Comparison of ENCODE assay signal across 17 mouse cellular contexts in genomic region chr6:18254586-18254985, GRCm38 (mm10).
"Had no signal": no experiment of that assay in that cellular context is flagged by ENCODE, and none has a peak within 500 bp of the region (broad histone marks: within the 10 kb centered on the region; RNA-seq: fewer than 3 reads in every experiment).

No protein-coding gene starts in this region.

- H3K27ac ChIP-seq: kidney, postnatal 0 days; layer of hippocampus, adult 2 months; limb, embryonic 12.5 days; liver, embryonic 13.5 days; midbrain, embryonic 10.5 days; neural tube, embryonic 15.5 days; stomach, embryonic 15.5 days had no signal

- H3K9me3 ChIP-seq: limb, embryonic 12.5 days; liver, embryonic 13.5 days; midbrain, embryonic 10.5 days; neural tube, embryonic 15.5 days; stomach, embryonic 15.5 days had no signal

- ATAC-seq: liver, postnatal 0 days had no signal

- H3K4me2 ChIP-seq: limb, embryonic 12.5 days; liver, embryonic 13.5 days; neural tube, embryonic 15.5 days; stomach, embryonic 15.5 days had no signal

- H3K27me3 ChIP-seq: limb, embryonic 12.5 days; liver, embryonic 13.5 days; stomach, embryonic 15.5 days had no signal

- DNase-seq: kidney, adult 11 months; kidney, adult 9 months; kidney, postnatal 36 days; liver; liver, embryonic 13.5 days; liver, postnatal 0 days; lung, postnatal 36 days; right cerebral cortex, postnatal 4 days; thymus, adult 2 months; thymus, postnatal 36 days had no signal

- H3K4me1 ChIP-seq: limb, embryonic 12.5 days; liver, embryonic 13.5 days; midbrain, embryonic 10.5 days; neural tube, embryonic 15.5 days; stomach, embryonic 15.5 days had no signal

- H3K9ac ChIP-seq: limb, embryonic 12.5 days; liver, embryonic 13.5 days; liver, postnatal 0 days; neural tube, embryonic 15.5 days; stomach, embryonic 15.5 days had no signal

- H3K36me3 ChIP-seq: limb, embryonic 12.5 days; liver, embryonic 13.5 days; midbrain, embryonic 10.5 days; neural tube, embryonic 15.5 days; stomach, embryonic 15.5 days had no signal

- H3K4me3 ChIP-seq: layer of hippocampus, adult 2 months; limb, embryonic 12.5 days; liver, embryonic 13.5 days; midbrain, embryonic 10.5 days; myocyte; neural tube, embryonic 15.5 days; stomach, embryonic 15.5 days had no signal
